ENCODE assay signal across 22 mouse cellular contexts in genomic region chr13:64450001-64450794, GRCm38 (mm10). TPM values are rescaled to one million over a fixed set of nuclear protein-coding genes. Genes with fewer than 3 reads are reported as not detected.
"Had no signal": no experiment of that assay in that cellular context is flagged by ENCODE, and none has a peak within 500 bp of the region (broad histone marks: within the 10 kb centered on the region; RNA-seq: fewer than 3 reads in every experiment).

No protein-coding gene starts in this region.

- H3K9ac ChIP-seq: kidney, embryonic 15.5 days; limb, embryonic 13.5 days; midbrain, embryonic 12.5 days; stomach, embryonic 15.5 days had no signal

- DNase-seq: kidney, adult 18-20 months; kidney, postnatal 14 days; left cerebral cortex, postnatal 4 days; lung, adult 2 months; lung, postnatal 36 days; right cerebral cortex, postnatal 14 days; thymus, postnatal 36 days had no signal

- H3K4me3 ChIP-seq: kidney, embryonic 15.5 days; limb, embryonic 13.5 days; megakaryocyte, embryonic 14.5 days; midbrain, embryonic 12.5 days; stomach, embryonic 15.5 days had no signal

- H3K4me1 ChIP-seq: kidney, embryonic 15.5 days; limb, embryonic 13.5 days; midbrain, embryonic 12.5 days; stomach, embryonic 15.5 days had no signal

- H3K4me2 ChIP-seq: kidney, embryonic 15.5 days; limb, embryonic 13.5 days; midbrain, embryonic 12.5 days; stomach, embryonic 15.5 days had no signal

- H3K36me3 ChIP-seq: kidney, embryonic 15.5 days; limb, embryonic 13.5 days; midbrain, embryonic 12.5 days; stomach, embryonic 15.5 days had no signal

- H3K27me3 ChIP-seq: kidney, embryonic 15.5 days; limb, embryonic 13.5 days; megakaryocyte, embryonic 14.5 days; midbrain, embryonic 12.5 days; stomach, embryonic 15.5 days had no signal

- H3K9me3 ChIP-seq: kidney, embryonic 15.5 days; limb, embryonic 13.5 days; megakaryocyte, embryonic 14.5 days; midbrain, embryonic 12.5 days; stomach, embryonic 15.5 days had no signal

- H3K27ac ChIP-seq: kidney, embryonic 15.5 days; limb, embryonic 13.5 days; midbrain, embryonic 12.5 days; stomach, embryonic 15.5 days had no signal

- ATAC-seq: lung, postnatal 0 days had no signal

RNA-seq across cellular contexts. Expression of gene Fam240b, which starts 47.4 kb away (rescaled TPM):
- total RNA-seq: layer of hippocampus, adult 8-10 months; layer of hippocampus, postnatal 14 days; left cerebral cortex, adult 18-20 months; left cerebral cortex, postnatal 10 days; left cerebral cortex, postnatal 4 days; midbrain, postnatal 0 days had no signal
- polyA plus RNA-seq: kidney, embryonic 15.5 days; large intestine, adult 2 months; limb, embryonic 13.5 days; lung, adult 2 months; lung, postnatal 0 days; midbrain, embryonic 12.5 days; midbrain, postnatal 0 days; spleen, adult 2 months; stomach, embryonic 15.5 days; testis, adult 2 months; thymus, postnatal 0 days had no signal
